Mouse (Mus musculus): ENCODE results near the gene Ptgdr.
A peak's percentile ranks its signal among the peaks of the same experiment; 100 is the strongest.
"Not testable (repeated sequence)": the region's sequence is repeated elsewhere in the genome, so short reads cannot be mapped to it uniquely, and the experiment has no call there.

Ptgdr gene

DNA sequence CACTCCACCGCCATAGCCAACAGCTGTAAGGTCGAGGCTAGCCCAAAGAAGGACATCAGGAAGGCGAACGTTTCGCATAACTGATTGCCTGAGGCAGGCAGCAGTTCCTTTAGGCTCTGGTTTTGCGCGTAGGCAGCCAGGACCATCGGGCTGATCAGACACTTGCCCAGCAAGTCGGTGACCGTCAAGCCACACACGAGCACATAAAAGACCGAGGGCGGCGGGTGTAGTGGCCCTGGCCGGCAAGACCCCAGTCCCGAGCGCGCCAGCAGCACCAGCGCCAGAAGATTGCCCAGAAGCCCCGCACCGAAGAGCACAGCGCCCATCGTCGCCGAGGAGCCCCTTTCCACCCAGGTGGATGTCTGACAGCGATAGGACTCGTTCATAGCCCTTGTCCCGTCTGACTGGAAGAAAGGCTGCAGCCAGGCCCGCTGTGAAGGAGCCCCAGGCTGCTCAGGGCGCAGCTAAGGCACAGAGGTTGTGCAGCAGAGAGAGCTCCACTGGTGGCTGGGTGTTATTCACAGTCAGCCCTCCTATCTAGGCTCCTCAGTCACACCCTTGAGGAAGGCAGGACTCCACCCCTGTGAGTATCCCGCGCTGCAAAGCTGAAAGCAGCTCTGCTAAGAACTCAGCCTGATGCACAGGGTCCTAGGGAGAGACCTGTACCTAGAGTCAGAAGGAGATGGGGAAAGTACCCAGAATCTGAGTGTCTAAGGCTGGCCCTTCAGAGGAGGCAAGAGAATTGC lies at the start of gene Ptgdr:
TSS of gene Ptgdr (minus strand) at position 508 of the 746 bp plus-strand sequence.
- no peak for DNase-seq (ENCODE audit: low read depth)

- DNase-seq (ENCODE audit: low read depth): no peak
Observed at GRCm38 (mm10) chr14:44907774-44908173, 48.6 kb upstream of the Ptgdr start.

DNA sequence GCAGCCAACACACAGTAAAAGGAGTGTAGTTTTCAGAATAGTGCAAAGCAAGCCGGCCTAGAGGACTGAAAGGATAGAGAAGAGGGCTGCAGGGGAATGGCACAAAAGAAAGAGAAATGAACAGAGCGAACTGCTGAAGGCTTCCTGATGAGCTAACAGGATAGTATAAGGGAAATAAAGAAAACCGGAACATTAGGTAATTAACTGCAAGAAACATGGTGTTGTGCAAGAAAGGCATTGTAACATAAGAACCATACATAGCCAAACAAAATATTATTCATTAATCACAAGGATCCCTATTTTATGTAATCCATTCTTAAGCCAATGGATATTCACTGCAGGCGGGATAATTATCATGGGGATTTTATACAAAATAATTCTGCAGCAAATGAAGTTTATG lies 45.0 kb upstream of the Ptgdr start:
- no peak for DNase-seq (ENCODE audit: low read depth)

- DNase-seq (ENCODE audit: low read depth): not testable (repeated sequence)
Observed at GRCm38 (mm10) chr14:44901735-44902134, 42.6 kb upstream of the Ptgdr start.

DNA sequence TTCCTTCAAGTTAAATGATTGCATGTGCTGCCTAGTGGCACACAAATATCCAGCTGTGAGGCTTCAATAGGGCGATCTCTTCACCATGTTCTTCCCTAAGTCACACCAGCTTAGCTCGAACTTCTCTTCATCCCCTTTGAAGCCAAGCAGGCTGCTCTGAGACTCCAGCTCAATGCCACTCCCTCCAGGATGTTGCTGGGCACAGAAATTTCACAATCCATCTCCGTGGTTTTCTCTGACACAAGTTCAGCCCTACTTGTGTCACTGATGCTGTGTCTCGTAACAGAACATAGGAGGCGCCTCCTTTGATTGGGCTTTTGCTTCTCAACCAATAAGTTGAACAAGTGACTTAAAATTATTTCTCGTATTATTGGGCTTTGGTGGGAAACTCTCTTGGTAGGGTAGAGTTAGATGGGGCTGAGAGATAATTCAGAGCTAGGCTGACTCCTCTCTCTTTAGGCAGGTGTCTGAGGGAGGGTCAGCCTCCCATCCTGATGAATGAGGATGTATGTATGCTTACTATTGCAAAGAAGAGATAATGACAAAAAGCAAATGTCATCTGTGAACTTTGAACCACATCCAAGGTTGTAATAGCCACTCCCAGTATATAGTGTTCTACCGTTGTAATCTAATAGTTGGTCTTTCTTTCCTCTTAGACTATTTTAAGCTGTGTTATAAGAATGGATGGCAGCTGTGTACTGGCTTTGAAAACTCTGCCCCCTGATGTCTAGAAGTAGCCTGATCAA lies 32.4 kb upstream of the Ptgdr start:
- DNase-seq (ENCODE audit: low read depth): peak; percentile 61

DNA sequence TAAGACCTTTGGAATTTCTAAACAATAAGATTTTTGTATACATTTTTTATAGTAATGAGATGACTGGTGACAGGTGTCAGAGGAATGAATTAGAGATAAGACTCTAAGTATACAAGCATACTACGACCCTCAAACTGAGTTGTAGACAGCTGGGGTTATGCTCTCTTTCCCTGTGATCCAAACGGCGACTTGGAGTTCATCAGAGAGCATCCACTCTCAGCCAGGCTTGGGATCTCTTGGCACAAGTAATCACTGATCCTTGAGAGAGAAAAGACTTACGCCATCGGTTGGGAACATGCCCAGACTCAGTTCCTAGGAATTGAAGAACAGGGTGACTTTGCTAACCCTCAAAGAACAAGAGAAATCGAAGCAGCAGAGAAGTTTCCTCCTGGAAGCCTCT lies 10.5 kb upstream of the Ptgdr start:
- no peak for DNase-seq (ENCODE audit: low read depth)

- DNase-seq (ENCODE audit: low read depth): peak; percentile 31
Observed at GRCm38 (mm10) chr14:44865661-44866060, 6.5 kb upstream of the Ptgdr start.

DNA sequence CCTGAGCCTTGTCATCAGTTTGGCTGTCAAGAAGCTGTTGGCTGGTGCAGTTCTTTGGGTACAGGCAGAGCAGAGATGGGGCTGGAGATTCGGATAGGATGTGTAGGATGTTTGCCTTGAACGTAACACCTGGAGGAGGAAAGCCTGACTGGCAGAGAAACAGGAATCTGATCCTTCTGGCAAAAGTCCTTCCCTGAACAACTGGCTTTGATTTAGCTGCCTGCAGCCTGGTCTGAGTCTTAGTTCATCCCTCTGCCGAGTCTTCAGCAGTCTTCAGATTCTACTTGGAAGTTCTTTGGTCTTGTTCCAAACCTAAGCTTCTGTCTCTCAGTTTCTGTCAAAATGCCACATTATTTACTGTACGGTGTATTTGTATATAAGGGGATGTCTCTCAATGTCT lies 3.9 kb upstream of the Ptgdr start:
- no peak for DNase-seq (ENCODE audit: low read depth)

DNA sequence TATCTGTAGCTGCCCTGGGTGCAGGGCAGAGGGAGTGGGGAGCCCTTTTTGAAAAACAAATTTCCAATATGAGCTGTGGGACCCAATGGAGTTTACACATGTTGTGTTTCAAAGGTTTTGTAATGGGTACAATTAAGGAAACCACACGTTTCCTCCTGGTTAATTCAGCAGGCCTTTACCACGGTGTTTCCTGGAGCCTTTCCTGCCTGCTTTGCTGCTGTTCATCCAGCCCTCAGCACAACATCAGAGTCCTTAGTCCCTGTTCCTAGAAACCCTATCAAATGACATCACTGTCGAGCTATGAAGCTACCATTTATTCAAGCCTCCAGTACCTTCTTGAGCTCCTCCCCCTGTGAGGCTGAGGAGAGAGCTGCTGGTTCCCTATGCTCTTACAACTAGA lies 2.0 kb upstream of the Ptgdr start:
- peak; percentile 84 for DNase-seq (ENCODE audit: low read depth)

- no peak for DNase-seq (ENCODE audit: low read depth)
Observed at GRCm38 (mm10) chr14:44858372-44858771, 803 bp downstream of the Ptgdr start.

DNA sequence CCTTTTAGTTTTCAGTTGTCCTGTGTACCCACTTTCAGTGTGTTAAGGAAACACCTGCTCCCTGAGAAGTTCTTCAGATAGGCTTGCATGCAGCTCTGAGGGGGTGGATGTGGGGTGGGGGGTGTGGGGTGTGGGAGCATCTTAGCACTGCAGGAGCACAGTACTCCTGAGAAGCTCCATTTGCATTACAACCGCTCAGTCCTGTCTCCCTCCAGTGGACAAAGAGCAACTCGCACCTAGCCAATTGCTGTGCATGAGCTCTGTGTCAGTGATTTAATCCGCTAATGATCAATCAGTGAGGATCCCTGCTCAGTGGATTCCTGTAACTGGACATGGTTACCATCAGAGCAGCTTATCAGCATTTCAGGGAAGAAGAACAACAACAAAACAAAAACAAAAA lies 8.5 kb downstream of the Ptgdr start:
- DNase-seq (ENCODE audit: low read depth): peak; percentile 8

GRCm38 (mm10) chr14:44847740-44848139 lies 11.4 kb downstream of the Ptgdr start:
- peak; percentile 18 for DNase-seq (ENCODE audit: low read depth)

GRCm38 (mm10) chr14:44846558-44847263 lies 12.5 kb downstream of the Ptgdr start:
- DNase-seq (ENCODE audit: low read depth): no peak

- DNase-seq (ENCODE audit: low read depth): no peak
Observed at GRCm38 (mm10) chr14:44843768-44844755, 15.1 kb downstream of the Ptgdr start.

DNA sequence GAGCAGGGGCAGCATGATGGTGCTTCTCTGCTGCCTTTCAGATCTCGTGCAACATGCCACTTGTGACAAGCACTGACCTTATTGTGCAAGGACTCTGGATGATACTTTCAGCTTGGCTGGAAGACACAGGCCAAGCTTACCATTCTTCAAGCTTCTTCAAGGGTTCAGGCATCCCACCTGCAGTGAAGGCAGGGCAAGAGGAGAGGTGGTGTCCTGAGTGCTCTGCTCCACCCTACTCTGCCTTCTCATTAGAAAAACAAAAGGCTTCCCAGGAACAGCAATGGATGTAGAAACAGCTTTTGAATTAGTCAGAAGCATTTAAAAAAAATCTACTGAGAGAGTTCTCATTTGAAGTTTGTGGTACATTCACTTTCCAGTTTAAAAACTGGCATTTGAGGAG lies 20.5 kb downstream of the Ptgdr start:
- DNase-seq (ENCODE audit: low read depth): no peak

DNA sequence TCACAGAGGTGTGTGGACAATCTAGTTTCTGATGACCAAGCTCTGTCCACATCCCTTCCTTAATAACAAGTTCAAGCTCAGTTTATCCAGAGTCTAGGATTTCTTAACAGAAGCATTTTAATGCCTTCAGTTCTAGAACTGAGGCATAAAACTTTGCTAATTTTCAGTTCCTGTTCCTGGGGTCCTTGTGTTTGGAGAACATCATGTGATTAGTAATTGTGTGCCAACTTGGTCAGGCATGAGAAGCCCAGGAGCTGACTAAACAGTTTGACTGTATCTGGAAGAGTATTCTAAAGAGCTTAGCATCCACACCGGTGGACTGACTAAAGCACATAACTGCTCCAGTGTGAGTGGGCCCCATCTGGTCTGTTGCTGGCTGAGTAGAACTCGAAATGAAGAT lies 24.0 kb downstream of the Ptgdr start:
- no peak for DNase-seq (ENCODE audit: low read depth)

GRCm38 (mm10) chr14:44834134-44834533 lies 25.0 kb downstream of the Ptgdr start:
- not testable (repeated sequence) for DNase-seq (ENCODE audit: low read depth)

GRCm38 (mm10) chr14:44833096-44833495 lies 26.1 kb downstream of the Ptgdr start:
- DNase-seq (ENCODE audit: low read depth): not testable (repeated sequence)

GRCm38 (mm10) chr14:44827736-44828135 lies 31.4 kb downstream of the Ptgdr start:
- peak; percentile 5 for DNase-seq (ENCODE audit: low read depth)

GRCm38 (mm10) chr14:44821177-44822057 lies 37.8 kb downstream of the Ptgdr start:
- no peak for DNase-seq (ENCODE audit: low read depth)

- not testable (repeated sequence) for DNase-seq (ENCODE audit: low read depth)
Observed at GRCm38 (mm10) chr14:44813152-44813551, 46.0 kb downstream of the Ptgdr start.
